In the genomic region with DNA sequence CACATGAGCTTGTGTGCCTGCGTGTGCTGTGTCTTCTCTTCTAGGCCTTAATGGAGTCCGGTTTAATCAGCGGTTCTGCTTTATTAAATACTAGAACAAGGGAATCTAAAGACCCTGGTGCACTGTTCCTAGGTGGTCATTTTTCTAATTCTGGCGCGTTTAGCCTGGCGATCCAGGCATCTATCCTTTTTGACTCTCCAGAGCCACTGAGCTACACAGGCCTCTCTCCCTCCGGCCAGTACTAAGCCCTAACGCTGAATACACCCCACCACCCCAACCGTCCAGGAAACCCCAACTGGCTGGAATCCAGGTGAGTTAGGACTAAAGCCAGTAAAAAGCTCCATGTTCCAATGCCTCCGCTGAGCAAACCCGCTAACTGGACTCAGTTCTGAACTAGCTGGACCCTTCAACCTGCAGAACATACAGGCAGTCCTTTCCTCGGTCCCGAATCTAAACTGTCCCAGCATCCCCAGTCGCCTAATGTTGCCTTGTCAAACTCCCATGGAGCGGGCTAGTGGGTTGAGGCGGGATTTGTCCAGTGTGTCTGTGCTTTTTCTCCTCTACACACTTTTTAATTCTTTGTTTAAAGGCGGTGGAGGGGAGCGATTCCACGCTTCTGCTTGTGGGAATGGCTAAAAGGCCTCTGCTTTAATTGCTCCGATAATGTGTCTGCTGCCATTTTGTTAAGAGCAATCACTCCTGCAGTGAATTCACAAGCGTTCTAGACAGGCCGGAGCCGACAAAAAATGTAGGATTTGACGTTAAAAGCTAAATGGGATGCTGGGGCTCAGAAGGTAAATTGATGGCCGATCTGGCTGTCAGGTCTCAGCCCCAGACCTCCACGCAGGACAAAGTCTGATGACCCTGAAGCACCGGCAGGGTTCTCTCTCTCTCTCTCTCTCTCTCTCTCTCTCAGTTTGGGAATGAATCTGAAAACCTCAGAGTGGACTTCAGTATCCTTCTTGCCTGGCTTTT, we compare ENCODE assay signal across 13 mouse cellular contexts. TPM values are rescaled to one million over a fixed set of nuclear protein-coding genes. Genes with fewer than 3 reads are reported as not detected.
DNase-seq lines count a peak whose midpoint lies in the region; ATAC-seq lines count a peak whose summit lies in the region.
"Had no signal": no experiment of that assay in that cellular context is flagged by ENCODE, and none has a peak within 500 bp of the region (broad histone marks: within the 10 kb centered on the region; RNA-seq: fewer than 3 reads in every experiment).

No protein-coding gene starts in this region.

- peaks cover 13% of the 10 kb centered on the region for H3K4me1 ChIP-seq in neural tube, embryonic 15.5 days
- H3K4me1 ChIP-seq in heart, embryonic 15.5 days (replicated peaks): peaks cover 38% of the 10 kb centered on the region
- peaks cover 39% of the 10 kb centered on the region for H3K4me1 ChIP-seq in limb, embryonic 13.5 days

- no peak overlapping the region for H3K4me2 ChIP-seq in neural tube, embryonic 15.5 days
- peak overlapping the region; percentile 77 for H3K4me2 ChIP-seq in heart, embryonic 15.5 days
- H3K4me2 ChIP-seq in limb, embryonic 13.5 days (replicated peaks): peak overlapping the region; percentile 75

- H3K27ac ChIP-seq in neural tube, embryonic 15.5 days (replicated peaks): no peak overlapping the region
- peak overlapping the region; percentile 98 for H3K27ac ChIP-seq in heart, embryonic 15.5 days
- peak overlapping the region; percentile 90 for H3K27ac ChIP-seq in limb, embryonic 13.5 days
- H3K27ac ChIP-seq: liver, embryonic 14.5 days had no signal

- peaks cover 92% of the 10 kb centered on the region for H3K27me3 ChIP-seq in neural tube, embryonic 15.5 days (replicated peaks)
- H3K27me3 ChIP-seq in heart, embryonic 15.5 days: peaks cover 3% of the 10 kb centered on the region; the same call in 1 of the 2 replicates
- H3K27me3 ChIP-seq in limb, embryonic 13.5 days: peaks cover 43% of the 10 kb centered on the region

- H3K4me3 ChIP-seq in neural tube, embryonic 15.5 days (replicated peaks): no peak overlapping the region
- H3K4me3 ChIP-seq in heart, embryonic 15.5 days: peak overlapping the region; percentile 92
- peak overlapping the region; percentile 81 for H3K4me3 ChIP-seq in limb, embryonic 13.5 days

- no peaks in the 10 kb centered on the region for H3K36me3 ChIP-seq in neural tube, embryonic 15.5 days
- H3K36me3 ChIP-seq in heart, embryonic 15.5 days: no peaks in the 10 kb centered on the region
- no peaks in the 10 kb centered on the region; the same call in 1 of the 2 replicates for H3K36me3 ChIP-seq in limb, embryonic 13.5 days

- H3K9ac ChIP-seq in neural tube, embryonic 15.5 days (replicated peaks): no peak overlapping the region
- H3K9ac ChIP-seq in heart, embryonic 15.5 days: peak overlapping the region; percentile 70
- peak overlapping the region; percentile 78 for H3K9ac ChIP-seq in limb, embryonic 13.5 days
- H3K9ac ChIP-seq: liver, embryonic 14.5 days had no signal

- no peaks in the 10 kb centered on the region for H3K9me3 ChIP-seq in neural tube, embryonic 15.5 days (replicated peaks)
- no peaks in the 10 kb centered on the region for H3K9me3 ChIP-seq in heart, embryonic 15.5 days (replicated peaks)
- H3K9me3 ChIP-seq in limb, embryonic 13.5 days: no peaks in the 10 kb centered on the region

- WGBS in neural tube, embryonic 15.5 days: 4% methylated on average over 27 of the region's 27 CpGs
- 12% methylated on average over 27 of the region's 27 CpGs for WGBS in heart, embryonic 15.5 days
- WGBS in limb, embryonic 13.5 days: 10% methylated on average over 27 of the region's 27 CpGs

- ATAC-seq in neural tube, embryonic 15.5 days (ENCODE audit: low FRiP score): no peak
- ATAC-seq in heart, embryonic 15.5 days (replicated peaks; ENCODE audit: insufficient number of reproducible peaks, insufficient read depth, low FRiP score, low read depth): no peak
- no peak for ATAC-seq in limb, embryonic 13.5 days (ENCODE audit: low FRiP score, low read depth)
- ATAC-seq: inflammation-experienced regulatory T-cells, adult 6 months had no signal

- DNase-seq in neural tube, embryonic 10.5 days (ENCODE audit: extremely low spot score, low spot score): peak; percentile 61
- DNase-seq in thymus, postnatal 25 days: no peak
- DNase-seq in Muller cell, postnatal 12 days (ENCODE audit: inconsistent ontology term): no peak
- DNase-seq in gastrocnemius, adult 8-10 months (ENCODE audit: low spot score in 2 of 2): no peak
- DNase-seq: cerebellum, postnatal 10 days; gastrocnemius, postnatal 10 days; right cerebral cortex, postnatal 14 days had no signal

RNA-seq across cellular contexts. Expression of gene Hand2, which starts 5.6 kb away (rescaled TPM):
- polyA plus RNA-seq in neural tube, embryonic 15.5 days (2015; fragmentation: Nextera tagmentation; extraction: Ambion mirVana): 1.0 TPM in 1 of 2 replicates, not detected in the other
- 8.7 and 11.8 TPM in 2 replicates for polyA plus RNA-seq in heart, embryonic 15.5 days (2015; fragmentation: Nextera tagmentation; extraction: Ambion mirVana)
- 10.8 and 11.4 TPM in 2 replicates for polyA plus RNA-seq in limb, embryonic 13.5 days (2015; fragmentation: Nextera tagmentation; extraction: Ambion mirVana)
- total RNA-seq in gastrocnemius, adult 8-10 months (2022): under 1 TPM in 2 of 4 experiments, not detected in 2; 0.11 to 0.15 TPM
- total RNA-seq: megakaryocyte, adult 5-6 weeks had no signal
- polyA plus RNA-seq: inflammation-experienced regulatory T-cells, adult 6 months had no signal
